Mouse (Mus musculus): ENCODE data around the gene Rai1. TPM values are rescaled to one million over a fixed set of nuclear protein-coding genes. Genes with fewer than 3 reads are reported as not detected.

Rai1 gene
- polyA plus RNA-seq, 1 experiment from 2014 or later, result 28.5 TPM

DNA sequence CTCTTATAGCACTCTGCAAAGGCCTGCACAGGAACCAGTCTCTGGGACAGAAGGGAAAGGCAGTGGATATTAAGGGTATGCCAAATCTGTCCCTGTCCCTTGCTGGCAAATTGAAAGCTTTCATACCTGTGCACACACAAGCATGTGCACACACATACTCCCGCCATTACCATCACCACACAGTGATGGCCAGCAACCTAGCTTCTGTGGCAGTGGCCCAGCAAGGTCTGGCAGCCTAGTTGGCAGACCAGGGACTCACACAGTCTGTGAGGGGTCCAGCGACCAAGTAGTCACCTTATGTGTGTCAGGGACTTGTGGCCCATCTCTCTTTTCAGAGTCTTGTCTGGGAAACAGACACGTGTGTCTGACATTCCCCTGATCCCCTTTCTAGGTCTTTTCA is 106.3 kb downstream of the Rai1 start:
- peaks cover 43% of the 10 kb centered on the region for H3K4me1 ChIP-seq (replicated peaks; ENCODE audit: control insufficient read depth, insufficient read depth, low read length)
- H3K27ac ChIP-seq (ENCODE audit: low read depth, low read length), result peak overlapping the region; percentile 73; the same call in 1 of the 2 replicates
- 60% methylated on average over 3 of the region's 3 CpGs for WGBS
- no peaks in the 10 kb centered on the region for H3K9me3 ChIP-seq (ENCODE audit: control insufficient read depth, low read length)
- H3K4me2 ChIP-seq (ENCODE audit: low read depth, low read length, severe bottlenecking), result no peak overlapping the region
- DNase-seq (ENCODE audit: low spot score), result no peak
- no peak overlapping the region for H3K4me3 ChIP-seq (ENCODE audit: low read depth, low read length)
- no peak for ATAC-seq (replicated peaks; ENCODE audit: low FRiP score)
- H3K36me3 ChIP-seq (ENCODE audit: control insufficient read depth, insufficient read depth, low read length), result no peaks in the 10 kb centered on the region
- no peaks in the 10 kb centered on the region for H3K27me3 ChIP-seq (ENCODE audit: control insufficient read depth, insufficient read depth, low read length)
- H3K9ac ChIP-seq (ENCODE audit: low read length), result no peak overlapping the region; the same call in 1 of the 2 replicates

- 0 out of 2 replicates have a peak overlapping the region, but pooled peaks have one; percentile 15 for H3K27ac ChIP-seq (ENCODE audit: low read depth, low read length)
- no peak for DNase-seq (ENCODE audit: low spot score)
- H3K4me1 ChIP-seq (replicated peaks; ENCODE audit: control insufficient read depth, insufficient read depth, low read length), result peaks cover 43% of the 10 kb centered on the region
- 49% methylated on average over 12 of the region's 12 CpGs for whole genome bisulfite sequencing
- H3K9me3 ChIP-seq (ENCODE audit: control insufficient read depth, low read length), result no peaks in the 10 kb centered on the region
- H3K4me3 ChIP-seq (ENCODE audit: low read depth, low read length), result no peak overlapping the region
- H3K9ac ChIP-seq (ENCODE audit: low read length), result peak overlapping the region; percentile 29
- no peaks in the 10 kb centered on the region for H3K27me3 ChIP-seq (ENCODE audit: control insufficient read depth, insufficient read depth, low read length)
- H3K36me3 ChIP-seq (ENCODE audit: control insufficient read depth, insufficient read depth, low read length), result no peaks in the 10 kb centered on the region
- no peak overlapping the region for H3K4me2 ChIP-seq (ENCODE audit: low read depth, low read length, severe bottlenecking)
- no peak for ATAC-seq (replicated peaks; ENCODE audit: low FRiP score)
Measured at GRCm38 (mm10) chr11:60211761-60212160, 106.9 kb downstream of the Rai1 start.

DNA sequence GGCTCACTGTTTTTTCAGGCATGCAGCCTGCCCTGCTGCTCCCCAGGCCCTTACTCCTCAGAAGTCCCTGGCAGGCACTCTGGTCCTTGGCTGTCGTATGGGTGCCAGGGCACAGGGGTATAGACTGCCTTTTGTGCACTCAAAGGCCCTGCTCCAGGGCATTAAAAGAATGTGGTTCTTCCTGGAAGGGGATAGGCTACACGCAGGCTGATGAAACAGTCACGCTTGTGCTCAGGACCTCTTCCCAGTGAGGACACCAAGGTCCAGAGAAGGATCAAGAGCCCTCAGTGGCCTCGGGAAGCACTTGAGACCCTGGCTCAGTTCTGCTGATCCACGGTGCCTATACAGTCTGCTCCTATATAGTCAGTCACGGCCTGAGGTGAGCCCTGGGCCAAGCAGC is 108.5 kb downstream of the Rai1 start:
- H3K9ac ChIP-seq (ENCODE audit: low read length), result no peak overlapping the region
- no peaks in the 10 kb centered on the region for H3K36me3 ChIP-seq (ENCODE audit: control insufficient read depth, insufficient read depth, low read length)
- no peak overlapping the region for H3K4me2 ChIP-seq (ENCODE audit: low read depth, low read length, severe bottlenecking)
- WGBS, result 70% methylated on average over 6 of the region's 6 CpGs
- H3K27me3 ChIP-seq (ENCODE audit: control insufficient read depth, insufficient read depth, low read length), result no peaks in the 10 kb centered on the region
- 0 out of 2 replicates have a peak overlapping the region, but pooled peaks have one; percentile 26 for H3K27ac ChIP-seq (ENCODE audit: low read depth, low read length)
- H3K9me3 ChIP-seq (ENCODE audit: control insufficient read depth, low read length), result no peaks in the 10 kb centered on the region
- H3K4me1 ChIP-seq (replicated peaks; ENCODE audit: control insufficient read depth, insufficient read depth, low read length), result peaks cover 34% of the 10 kb centered on the region
- ATAC-seq (replicated peaks; ENCODE audit: low FRiP score) (no peak), DNase-seq (ENCODE audit: low spot score) (no peak)
- no peak overlapping the region for H3K4me3 ChIP-seq (ENCODE audit: low read depth, low read length)

GRCm38 (mm10) chr11:60216671-60217070 is 111.9 kb downstream of the Rai1 start:
- ATAC-seq (replicated peaks; ENCODE audit: low FRiP score) (no peak), DNase-seq (ENCODE audit: low spot score) (no peak)
- no peak overlapping the region for H3K4me3 ChIP-seq (ENCODE audit: low read depth, low read length)
- WGBS, result 89% methylated on average over 1 of the region's 1 CpGs
- no peak overlapping the region for H3K9ac ChIP-seq (ENCODE audit: low read length)
- no peak overlapping the region for H3K27ac ChIP-seq (ENCODE audit: low read depth, low read length)
- no peaks in the 10 kb centered on the region for H3K9me3 ChIP-seq (ENCODE audit: control insufficient read depth, low read length)
- no peaks in the 10 kb centered on the region for H3K27me3 ChIP-seq (ENCODE audit: control insufficient read depth, insufficient read depth, low read length)
- peaks cover 16% of the 10 kb centered on the region; the same call in 1 of the 2 replicates for H3K4me1 ChIP-seq (replicated peaks; ENCODE audit: control insufficient read depth, insufficient read depth, low read length)
- no peak overlapping the region for H3K4me2 ChIP-seq (ENCODE audit: low read depth, low read length, severe bottlenecking)
- H3K36me3 ChIP-seq (ENCODE audit: control insufficient read depth, insufficient read depth, low read length), result no peaks in the 10 kb centered on the region

DNA sequence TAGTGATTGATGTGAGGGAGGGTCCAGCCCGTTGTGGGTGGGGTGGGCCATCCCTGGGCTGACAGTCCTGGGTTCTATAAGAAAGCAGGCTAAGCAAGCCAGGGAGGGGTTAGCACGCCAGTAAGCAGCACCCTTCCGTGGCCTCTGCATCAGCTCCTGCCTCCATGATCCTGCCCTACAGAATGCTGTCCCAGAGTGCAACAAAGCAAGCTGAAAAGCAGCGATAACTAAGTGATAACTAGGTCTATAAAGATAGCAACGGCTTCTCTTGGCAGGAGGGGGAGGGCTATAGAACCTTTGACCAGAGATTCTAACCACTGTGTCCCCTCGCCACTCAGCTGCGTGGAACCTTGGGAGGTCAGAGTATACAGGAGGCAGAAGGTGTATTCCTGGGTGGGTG is 112.7 kb downstream of the Rai1 start:
- DNase-seq (ENCODE audit: low spot score), result no peak
- Histone ChIP-seq H3K9ac (ENCODE audit: low read length) (no peak overlapping the region), H3K4me3 (ENCODE audit: low read depth, low read length) (no peak overlapping the region), H3K27me3 (ENCODE audit: control insufficient read depth, insufficient read depth, low read length) (no peaks in the 10 kb centered on the region), H3K9me3 (ENCODE audit: control insufficient read depth, low read length) (no peaks in the 10 kb centered on the region), H3K4me1 (replicated peaks; ENCODE audit: control insufficient read depth, insufficient read depth, low read length) (peaks cover 11% of the 10 kb centered on the region), H3K4me2 (ENCODE audit: low read depth, low read length, severe bottlenecking) (no peak overlapping the region), H3K27ac (ENCODE audit: low read depth, low read length) (no peak overlapping the region), H3K36me3 (ENCODE audit: control insufficient read depth, insufficient read depth, low read length) (no peaks in the 10 kb centered on the region)
- WGBS, result 83% methylated on average over 7 of the region's 7 CpGs
- ATAC-seq (replicated peaks; ENCODE audit: low FRiP score), result no peak

DNA sequence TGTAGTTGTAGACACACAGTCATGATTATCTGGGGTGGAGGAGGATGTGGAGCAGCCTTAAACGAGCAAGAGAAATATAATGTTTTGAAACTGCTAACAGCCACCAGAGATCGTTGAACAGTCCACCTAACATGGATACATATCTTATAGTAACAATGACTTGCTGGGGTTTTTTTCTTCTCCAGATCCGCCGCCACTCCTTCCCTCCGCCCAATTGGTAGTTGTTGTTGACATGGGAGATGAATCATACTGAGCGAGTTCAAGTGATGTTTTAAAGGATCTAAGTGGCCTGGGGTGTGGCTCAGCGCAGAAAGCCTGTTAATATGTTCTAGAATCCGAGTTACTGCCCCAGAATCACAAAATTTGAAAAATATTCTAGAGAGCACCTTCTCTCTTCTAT is 114.8 kb downstream of the Rai1 start:
- Histone ChIP-seq H3K9ac (ENCODE audit: low read length) (peak overlapping the region; percentile 75), H3K9me3 (ENCODE audit: control insufficient read depth, low read length) (no peaks in the 10 kb centered on the region), H3K27me3 (ENCODE audit: control insufficient read depth, insufficient read depth, low read length) (no peaks in the 10 kb centered on the region), H3K4me1 (replicated peaks; ENCODE audit: control insufficient read depth, insufficient read depth, low read length) (peaks cover 14% of the 10 kb centered on the region), H3K4me2 (ENCODE audit: low read depth, low read length, severe bottlenecking) (peak overlapping the region; percentile 69), H3K4me3 (ENCODE audit: low read depth, low read length) (peak overlapping the region; percentile 69), H3K27ac (ENCODE audit: low read depth, low read length) (no peak overlapping the region), H3K36me3 (ENCODE audit: control insufficient read depth, insufficient read depth, low read length) (no peaks in the 10 kb centered on the region)
- WGBS, result 54% methylated on average over 8 of the region's 8 CpGs
- DNase-seq (ENCODE audit: low spot score), result no peak
- ATAC-seq (replicated peaks; ENCODE audit: low FRiP score), result no peak

DNA sequence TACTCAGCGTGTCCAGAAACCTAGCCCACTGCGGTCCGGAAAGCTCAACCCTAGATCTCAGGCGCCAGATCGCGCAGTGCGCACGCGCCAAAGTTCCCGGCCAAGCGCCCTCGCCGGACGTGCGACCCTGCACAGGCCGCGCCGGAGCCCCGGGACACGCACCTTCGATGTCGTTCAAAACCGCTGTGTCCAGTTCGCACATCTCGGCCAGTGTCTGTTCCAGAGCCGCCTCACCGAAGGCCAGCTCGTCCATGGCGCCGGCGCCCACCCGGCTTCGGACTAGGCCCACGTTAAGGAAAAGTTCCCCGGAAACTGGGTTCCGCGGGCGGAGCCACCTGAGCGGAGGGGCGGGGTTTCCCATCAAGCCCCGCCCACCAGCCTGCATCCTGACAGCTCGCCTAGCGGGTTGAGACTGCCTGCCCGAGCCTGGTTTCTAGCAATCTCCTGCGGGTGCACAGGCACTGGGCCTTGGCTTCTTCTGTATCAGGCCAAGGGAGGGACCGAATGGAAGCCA is 115.5 kb downstream of the Rai1 start:
- Histone ChIP-seq H3K4me2 (ENCODE audit: low read depth, low read length, severe bottlenecking) (peak overlapping the region; percentile 69), H3K4me1 (replicated peaks; ENCODE audit: control insufficient read depth, insufficient read depth, low read length) (peaks cover 14% of the 10 kb centered on the region), H3K36me3 (ENCODE audit: control insufficient read depth, insufficient read depth, low read length) (no peaks in the 10 kb centered on the region), H3K27ac (ENCODE audit: low read depth, low read length) (peak overlapping the region; percentile 39; the same call in 1 of the 2 replicates), H3K4me3 (ENCODE audit: low read depth, low read length) (peak overlapping the region; percentile 69), H3K9ac (ENCODE audit: low read length) (peak overlapping the region; percentile 75), H3K27me3 (ENCODE audit: control insufficient read depth, insufficient read depth, low read length) (no peaks in the 10 kb centered on the region), H3K9me3 (ENCODE audit: control insufficient read depth, low read length) (no peaks in the 10 kb centered on the region)
- ATAC-seq (replicated peaks; ENCODE audit: low FRiP score), result peak; percentile 79
- DNase-seq (ENCODE audit: low spot score), result peak; percentile 95
- WGBS, result under 1% methylated on average over 46 of the region's 46 CpGs

DNA sequence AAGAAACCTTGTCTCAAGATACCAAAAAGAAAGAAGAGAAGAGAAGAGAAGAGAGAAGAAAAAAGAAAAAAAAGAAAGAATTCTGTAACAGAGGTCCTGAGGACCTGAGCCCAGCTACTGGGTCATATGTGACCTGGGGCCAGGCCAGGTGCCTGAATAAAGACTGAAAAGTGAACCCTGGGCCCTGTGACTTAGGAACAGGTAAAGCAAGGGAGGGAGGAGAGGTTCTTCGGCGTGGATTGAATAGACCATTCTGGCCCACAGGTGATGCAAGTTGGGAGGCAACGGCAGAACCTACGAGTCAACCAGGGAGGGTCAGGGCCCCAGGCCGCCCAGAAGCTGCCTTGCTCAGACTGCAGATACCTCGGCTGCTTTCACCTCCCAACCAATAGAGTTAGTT is 116.6 kb downstream of the Rai1 start:
- 79% methylated on average over 6 of the region's 6 CpGs for WGBS
- no peaks in the 10 kb centered on the region for H3K9me3 ChIP-seq (ENCODE audit: control insufficient read depth, low read length)
- H3K27me3 ChIP-seq (ENCODE audit: control insufficient read depth, insufficient read depth, low read length), result no peaks in the 10 kb centered on the region
- ATAC-seq (replicated peaks; ENCODE audit: low FRiP score), result no peak
- H3K4me2 ChIP-seq (ENCODE audit: low read depth, low read length, severe bottlenecking), result no peak overlapping the region
- DNase-seq (ENCODE audit: low spot score), result no peak
- no peak overlapping the region for H3K4me3 ChIP-seq (ENCODE audit: low read depth, low read length)
- no peak overlapping the region for H3K27ac ChIP-seq (ENCODE audit: low read depth, low read length)
- no peak overlapping the region for H3K9ac ChIP-seq (ENCODE audit: low read length)
- peaks cover 14% of the 10 kb centered on the region for H3K4me1 ChIP-seq (replicated peaks; ENCODE audit: control insufficient read depth, insufficient read depth, low read length)
- no peaks in the 10 kb centered on the region for H3K36me3 ChIP-seq (ENCODE audit: control insufficient read depth, insufficient read depth, low read length)

GRCm38 (mm10) chr11:60222085-60222468 is 117.3 kb downstream of the Rai1 start:
- H3K27me3 ChIP-seq (ENCODE audit: control insufficient read depth, insufficient read depth, low read length), result no peaks in the 10 kb centered on the region
- no peak for DNase-seq (ENCODE audit: low spot score)
- H3K27ac ChIP-seq (ENCODE audit: low read depth, low read length), result no peak overlapping the region
- H3K4me2 ChIP-seq (ENCODE audit: low read depth, low read length, severe bottlenecking), result peak overlapping the region; percentile 53; the same call in 1 of the 2 replicates
- no peaks in the 10 kb centered on the region for H3K36me3 ChIP-seq (ENCODE audit: control insufficient read depth, insufficient read depth, low read length)
- no peak for ATAC-seq (replicated peaks; ENCODE audit: low FRiP score)
- H3K4me3 ChIP-seq (ENCODE audit: low read depth, low read length), result peak overlapping the region; percentile 26
- H3K9ac ChIP-seq (ENCODE audit: low read length), result no peak overlapping the region; the same call in 1 of the 2 replicates
- WGBS, result 53% methylated on average over 3 of the region's 3 CpGs
- peaks cover 14% of the 10 kb centered on the region for H3K4me1 ChIP-seq (replicated peaks; ENCODE audit: control insufficient read depth, insufficient read depth, low read length)
- H3K9me3 ChIP-seq (ENCODE audit: control insufficient read depth, low read length), result no peaks in the 10 kb centered on the region
